Mouse (Mus musculus): Measurements from ENCODE around the gene Tuba1b. TPM values are rescaled to one million over a fixed set of nuclear protein-coding genes. Genes with fewer than 3 reads are reported as not detected.

Tuba1b gene
- total and polyA plus RNA-seq, 2 experiments = 49.9 to 183 TPM

GRCm38 (mm10) chr15:98969372-98970101 lies 35.2 kb upstream of the Tuba1b start:
- no peak overlapping the region for H3K9ac ChIP-seq (ENCODE audit: low read depth, low read length)
- H3K27ac ChIP-seq (replicated peaks; ENCODE audit: insufficient read depth, low read depth, low read length) = no peak overlapping the region
- H3K4me3 ChIP-seq (ENCODE audit: insufficient read depth, low read depth, low read length) = no peak overlapping the region
- H3K36me3 ChIP-seq (ENCODE audit: control insufficient read depth, insufficient read depth, low read length) = no peaks in the 10 kb centered on the region
- no peaks in the 10 kb centered on the region for H3K79me2 ChIP-seq (ENCODE audit: control insufficient read depth, insufficient read depth, low read length)
- H3K4me1 ChIP-seq (ENCODE audit: control insufficient read depth, insufficient read depth, low read length) = peaks cover 2% of the 10 kb centered on the region; the same call in 1 of the 2 replicates
- no peaks in the 10 kb centered on the region for H3K27me3 ChIP-seq (ENCODE audit: control insufficient read depth, insufficient read depth, low read length)
- DNase-seq (ENCODE audit: extremely low read depth, low read depth, low spot score) = no peak
- 39% methylated on average over 16 of the region's 16 CpGs for WGBS
- TF ChIP-seq POLR2A (IDR thresholded peaks at IDR 0.05; ENCODE audit: extremely low read depth, insufficient read depth, low read length) (no peak), CTCF (IDR thresholded peaks at IDR 0.05; ENCODE audit: low read depth, low read length) (no peak)

- H3K9ac ChIP-seq (ENCODE audit: low read depth, low read length) = no peak overlapping the region
- peaks cover 2% of the 10 kb centered on the region; the same call in 1 of the 2 replicates for H3K4me1 ChIP-seq (ENCODE audit: control insufficient read depth, insufficient read depth, low read length)
- no peak overlapping the region for H3K27ac ChIP-seq (replicated peaks; ENCODE audit: insufficient read depth, low read depth, low read length)
- WGBS = 71% methylated on average over 12 of the region's 12 CpGs
- H3K4me3 ChIP-seq (ENCODE audit: insufficient read depth, low read depth, low read length) = no peak overlapping the region
- no peaks in the 10 kb centered on the region for H3K79me2 ChIP-seq (ENCODE audit: control insufficient read depth, insufficient read depth, low read length)
- no peaks in the 10 kb centered on the region for H3K36me3 ChIP-seq (ENCODE audit: control insufficient read depth, insufficient read depth, low read length)
- TF ChIP-seq CTCF (IDR thresholded peaks at IDR 0.05; ENCODE audit: low read depth, low read length) (no peak), POLR2A (IDR thresholded peaks at IDR 0.05; ENCODE audit: extremely low read depth, insufficient read depth, low read length) (no peak)
- no peaks in the 10 kb centered on the region for H3K27me3 ChIP-seq (ENCODE audit: control insufficient read depth, insufficient read depth, low read length)
- DNase-seq (ENCODE audit: extremely low read depth, low read depth, low spot score) = no peak
These were observed 34.5 kb upstream of the Tuba1b start for GRCm38 (mm10) chr15:98968701-98969371.

- H3K27ac ChIP-seq (replicated peaks; ENCODE audit: insufficient read depth, low read depth, low read length) = no peak overlapping the region
- WGBS = 77% methylated on average over 3 of the region's 3 CpGs
These were observed 25.2 kb upstream of the Tuba1b start for GRCm38 (mm10) chr15:98959531-98959930.

GRCm38 (mm10) chr15:98958901-98959420 lies 24.6 kb upstream of the Tuba1b start:
- H3K27me3 ChIP-seq (ENCODE audit: control insufficient read depth, insufficient read depth, low read length) = no peaks in the 10 kb centered on the region; the same call in 1 of the 2 replicates
- H3K27ac ChIP-seq (replicated peaks; ENCODE audit: insufficient read depth, low read depth, low read length) = no peak overlapping the region
- DNase-seq (ENCODE audit: extremely low read depth, low read depth, low spot score) = no peak
- H3K36me3 ChIP-seq (ENCODE audit: control insufficient read depth, insufficient read depth, low read length) = no peaks in the 10 kb centered on the region
- 96% methylated on average over 4 of the region's 4 CpGs for WGBS
- H3K4me1 ChIP-seq (ENCODE audit: control insufficient read depth, insufficient read depth, low read length) = no peaks in the 10 kb centered on the region
- H3K4me3 ChIP-seq (ENCODE audit: insufficient read depth, low read depth, low read length) = no peak overlapping the region
- no peaks in the 10 kb centered on the region for H3K79me2 ChIP-seq (ENCODE audit: control insufficient read depth, insufficient read depth, low read length)
- no peak overlapping the region for H3K9ac ChIP-seq (ENCODE audit: low read depth, low read length)
- TF ChIP-seq POLR2A (IDR thresholded peaks at IDR 0.05; ENCODE audit: extremely low read depth, insufficient read depth, low read length) = no peak
- TF ChIP-seq CTCF (IDR thresholded peaks at IDR 0.05; ENCODE audit: low read depth, low read length) = no peak

More at GRCm38 (mm10) chr15:98959531-98959930, 25.2 kb upstream of the Tuba1b start:
- H3K36me3 ChIP-seq (ENCODE audit: control insufficient read depth, insufficient read depth, low read length) = no peaks in the 10 kb centered on the region
- no peaks in the 10 kb centered on the region for H3K79me2 ChIP-seq (ENCODE audit: control insufficient read depth, insufficient read depth, low read length)
- H3K9ac ChIP-seq (ENCODE audit: low read depth, low read length) = no peak overlapping the region
- DNase-seq (ENCODE audit: extremely low read depth, low read depth, low spot score) = no peak
- no peaks in the 10 kb centered on the region; the same call in 1 of the 2 replicates for H3K27me3 ChIP-seq (ENCODE audit: control insufficient read depth, insufficient read depth, low read length)
- H3K4me3 ChIP-seq (ENCODE audit: insufficient read depth, low read depth, low read length) = no peak overlapping the region
- TF ChIP-seq POLR2A (IDR thresholded peaks at IDR 0.05; ENCODE audit: extremely low read depth, insufficient read depth, low read length) = no peak
- TF ChIP-seq CTCF (IDR thresholded peaks at IDR 0.05; ENCODE audit: low read depth, low read length) = no peak
- H3K4me1 ChIP-seq (ENCODE audit: control insufficient read depth, insufficient read depth, low read length) = no peaks in the 10 kb centered on the region

- Histone ChIP-seq H3K4me1 (ENCODE audit: control insufficient read depth, insufficient read depth, low read length) (no peaks in the 10 kb centered on the region; the same call in 1 of the 2 replicates), H3K36me3 (ENCODE audit: control insufficient read depth, insufficient read depth, low read length) (no peaks in the 10 kb centered on the region), H3K4me3 (ENCODE audit: insufficient read depth, low read depth, low read length) (no peak overlapping the region), H3K27me3 (ENCODE audit: control insufficient read depth, insufficient read depth, low read length) (no peaks in the 10 kb centered on the region; the same call in 1 of the 2 replicates), H3K9ac (ENCODE audit: low read depth, low read length) (no peak overlapping the region), H3K79me2 (ENCODE audit: control insufficient read depth, insufficient read depth, low read length) (no peaks in the 10 kb centered on the region), H3K27ac (replicated peaks; ENCODE audit: insufficient read depth, low read depth, low read length) (no peak overlapping the region)
- no peak for DNase-seq (ENCODE audit: extremely low read depth, low read depth, low spot score)
- TF ChIP-seq CTCF (IDR thresholded peaks at IDR 0.05; ENCODE audit: low read depth, low read length) (no peak), POLR2A (IDR thresholded peaks at IDR 0.05; ENCODE audit: extremely low read depth, insufficient read depth, low read length) (no peak)
- 87% methylated on average over 5 of the region's 5 CpGs for WGBS
These were observed 23.1 kb upstream of the Tuba1b start for GRCm38 (mm10) chr15:98957475-98957874.

Data from liver, adult 2 months (tissue).